Mouse (Mus musculus): ENCODE measurements around the gene Paqr7.

Paqr7 gene

DNA sequence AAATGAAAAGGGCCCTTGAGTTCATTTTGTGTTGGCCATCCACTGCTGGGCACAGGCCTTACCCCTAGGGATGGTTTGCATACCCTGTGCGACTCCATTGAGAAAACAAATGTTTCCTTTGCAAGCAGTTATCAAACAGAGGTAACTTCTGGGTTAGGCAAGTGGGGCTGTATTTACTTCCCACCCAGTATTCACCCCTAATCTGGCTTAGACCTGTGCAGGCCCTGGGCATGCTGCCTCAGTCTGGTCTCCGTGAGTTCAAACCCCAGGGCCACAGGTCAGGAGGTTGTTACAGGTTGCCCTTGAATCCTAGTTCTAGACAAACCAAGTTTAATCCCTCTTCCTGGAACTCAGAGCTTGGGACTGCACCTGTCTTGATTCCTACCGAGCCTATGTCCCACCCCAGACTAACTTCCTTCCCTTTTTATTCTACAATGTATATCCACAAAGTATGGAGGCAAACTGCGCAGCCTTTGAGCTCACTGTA lies 8.8 kb downstream of the Paqr7 start:
- DNase-seq: no peak

DNA sequence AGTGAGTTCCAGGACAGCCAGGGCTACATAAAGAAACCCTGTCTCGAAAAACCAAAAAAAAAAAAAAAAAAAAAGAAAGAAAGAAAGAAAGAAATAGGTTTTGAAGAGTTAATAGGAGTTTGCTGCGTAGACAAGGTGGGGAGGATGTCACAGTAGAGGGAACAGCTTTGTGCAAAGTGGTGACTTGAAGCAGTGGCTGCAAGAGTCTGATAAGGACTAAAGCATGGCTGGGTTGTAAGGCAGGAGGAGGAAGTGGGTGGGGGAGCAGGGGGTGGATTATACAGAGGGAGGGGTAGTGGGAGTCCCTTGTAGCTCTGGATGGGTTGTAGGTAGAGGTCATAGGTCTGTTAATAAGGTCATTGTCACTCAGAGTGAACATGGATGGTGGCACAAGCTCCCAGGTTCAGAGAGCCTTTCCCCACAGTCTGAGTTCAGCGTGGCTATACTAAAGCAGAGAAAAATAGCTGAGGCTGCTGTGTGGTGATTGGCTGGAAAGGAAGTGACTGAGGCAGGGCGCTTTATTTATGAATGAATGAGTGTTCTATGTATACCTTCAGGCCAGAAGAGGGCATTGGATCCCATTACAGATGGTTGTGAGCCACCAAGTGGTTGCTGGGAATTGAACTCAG lies 9.6 kb downstream of the Paqr7 start:
- no peak for DNase-seq

DNA sequence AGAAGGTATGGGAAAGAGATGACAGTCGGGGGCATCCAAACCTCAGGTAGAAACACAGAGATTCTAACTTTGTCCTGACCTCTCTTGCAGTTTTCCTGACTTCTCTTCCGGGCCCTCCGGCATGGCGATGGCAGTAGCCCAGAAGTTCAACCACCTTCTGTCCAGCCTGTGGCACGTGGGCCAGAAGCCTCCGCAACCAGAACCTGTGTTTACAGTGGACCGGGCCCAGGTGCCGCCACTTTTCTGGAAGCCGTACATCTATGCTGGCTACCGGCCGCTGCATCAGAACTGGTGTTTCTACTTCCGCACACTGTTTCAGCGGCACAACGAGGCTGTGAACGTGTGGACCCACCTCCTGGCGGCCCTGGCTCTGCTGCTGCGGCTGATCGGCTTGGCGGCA lies 10.2 kb downstream of the Paqr7 start:
- DNase-seq: no peak

DNA sequence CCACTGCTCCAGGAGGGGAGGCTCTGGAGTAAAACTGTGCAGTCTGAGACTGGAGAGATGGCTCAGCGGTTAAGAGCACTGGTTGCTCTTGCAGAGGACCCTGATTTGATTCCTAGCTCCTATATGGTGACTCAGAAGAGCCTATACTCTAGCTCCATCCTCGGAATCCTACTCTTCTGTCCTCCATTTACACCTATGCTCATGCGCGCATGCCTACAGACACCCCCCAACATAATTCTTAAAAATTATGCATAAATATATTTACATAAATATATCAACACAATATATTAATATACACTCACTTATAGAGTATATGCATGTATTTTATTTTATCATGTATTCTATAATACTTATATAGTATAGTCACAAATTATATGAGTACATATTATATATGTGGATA lies 13.9 kb downstream of the Paqr7 start:
- no peak for DNase-seq

DNA sequence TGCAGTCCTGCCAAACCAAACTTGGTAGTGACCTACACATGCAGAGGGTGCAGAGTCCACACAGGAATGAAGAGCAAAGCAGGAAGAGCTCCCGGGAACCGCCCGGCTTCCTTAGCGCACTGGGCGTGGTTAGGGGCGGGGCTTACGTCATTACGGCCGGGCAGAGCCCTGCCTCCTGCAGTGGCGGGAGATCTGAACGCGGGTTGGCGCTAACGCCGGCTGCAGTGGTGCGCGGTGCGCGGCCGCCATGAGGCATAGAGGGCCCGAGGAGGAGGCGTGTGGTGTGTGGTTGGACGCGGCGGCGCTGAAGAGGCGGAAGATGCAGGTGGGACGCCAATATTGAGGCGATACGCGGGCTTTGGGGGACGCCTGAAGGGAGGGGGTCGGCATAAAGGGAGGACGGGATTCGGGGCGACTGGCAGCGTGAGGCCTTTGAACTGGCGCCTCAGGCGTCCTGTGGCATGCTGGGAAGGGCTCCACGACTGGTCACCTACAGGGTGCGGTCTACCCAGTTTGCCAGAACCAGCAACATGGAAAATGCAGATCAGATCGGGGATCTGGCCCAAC lies 14.4 kb downstream of the Paqr7 start, which contains the start of gene Aunip:
Gene Aunip, plus strand, starts transcription at position 155 of the 567 bp plus-strand sequence.
- peak; percentile 86 for DNase-seq

DNA sequence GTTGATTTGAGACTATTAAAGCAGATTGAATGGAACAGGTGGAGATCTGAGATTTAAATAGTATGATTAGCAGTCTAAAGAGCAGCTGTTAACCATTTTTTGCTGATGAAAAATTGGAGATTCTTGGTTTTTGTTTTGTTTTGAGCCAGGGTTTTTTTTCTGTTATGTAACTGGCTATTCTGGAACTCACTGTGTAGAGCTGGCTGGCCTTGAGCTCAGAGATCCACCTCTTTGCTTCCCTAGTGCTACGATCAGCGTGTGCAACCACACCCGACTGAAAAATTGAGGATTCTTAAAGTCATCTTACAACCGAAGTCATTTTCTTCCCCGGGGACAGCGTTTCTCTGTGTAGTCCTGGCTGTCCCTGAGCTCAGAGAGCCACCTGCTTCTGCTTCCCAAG lies 15.2 kb downstream of the Paqr7 start:
- DNase-seq: no peak

DNA sequence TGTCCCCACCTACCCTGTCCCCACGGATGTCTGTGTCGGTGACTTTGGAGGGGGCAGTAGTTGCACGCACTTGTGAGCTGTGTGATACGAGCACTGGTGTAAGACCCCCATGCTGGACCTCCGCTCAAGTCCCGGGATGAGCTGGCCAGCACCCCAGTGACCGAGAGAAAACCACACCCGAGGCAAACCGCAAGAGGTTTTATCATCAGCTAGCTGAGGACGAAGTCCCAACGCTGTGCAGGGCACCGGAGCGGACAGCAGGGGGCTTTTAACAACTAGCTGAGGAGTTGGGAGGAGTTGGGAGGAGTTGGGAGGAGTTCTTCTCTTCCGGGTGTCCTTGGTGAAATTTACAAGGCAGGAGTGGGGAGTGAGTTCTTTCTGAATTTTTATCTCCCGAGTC lies 16.3 kb downstream of the Paqr7 start:
- peak; percentile 40 for DNase-seq

DNA sequence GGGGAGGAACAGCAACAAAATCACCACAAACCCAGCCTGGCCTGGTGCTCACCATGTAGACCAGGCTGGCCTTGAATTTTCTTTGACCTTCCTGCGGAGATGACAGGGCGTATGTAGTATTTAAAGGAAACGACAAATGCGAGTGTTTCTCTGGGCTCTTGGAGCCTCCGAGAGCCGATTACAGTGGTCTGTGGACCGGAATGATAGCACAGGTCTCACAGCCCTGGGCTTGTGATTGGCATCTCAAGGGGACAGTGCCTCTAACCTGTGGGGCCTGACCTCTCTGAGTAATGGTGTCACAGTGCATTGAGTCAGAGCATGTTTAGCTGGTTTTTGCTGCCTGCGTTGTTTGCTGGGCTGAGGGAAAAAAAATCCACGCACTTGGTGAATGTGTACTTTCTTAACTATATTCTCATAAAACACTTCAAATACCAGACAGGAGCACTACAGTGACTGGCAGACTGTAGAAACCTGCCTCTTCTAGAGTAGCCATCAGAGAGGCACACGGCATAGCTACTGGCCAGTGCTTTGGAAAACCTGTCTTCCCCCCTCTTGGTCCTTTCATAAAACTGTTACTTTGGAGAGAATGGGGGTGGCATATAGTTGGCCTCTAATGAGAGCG lies 17.9 kb downstream of the Paqr7 start:
- no peak for DNase-seq

DNA sequence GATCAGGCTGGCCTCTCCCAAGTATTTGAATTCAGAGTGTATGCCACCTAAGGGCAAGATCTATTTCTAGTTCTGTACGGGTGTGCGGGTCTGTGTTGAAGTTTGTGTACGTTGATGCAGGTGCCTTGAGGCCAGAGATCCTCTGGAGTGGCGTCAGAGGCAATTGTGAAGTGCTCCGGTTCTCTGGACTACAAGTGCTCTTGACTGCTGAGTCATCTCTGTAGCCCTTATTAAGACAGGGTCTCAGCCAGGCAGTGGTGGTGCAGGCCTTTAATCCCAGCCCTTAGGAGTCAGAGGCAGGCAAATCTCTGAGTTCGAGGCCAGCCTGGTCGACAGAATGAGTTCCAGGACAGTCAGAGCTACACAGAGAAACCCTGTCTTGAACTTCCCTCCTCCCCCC lies 19.1 kb downstream of the Paqr7 start:
- no peak for DNase-seq

DNA sequence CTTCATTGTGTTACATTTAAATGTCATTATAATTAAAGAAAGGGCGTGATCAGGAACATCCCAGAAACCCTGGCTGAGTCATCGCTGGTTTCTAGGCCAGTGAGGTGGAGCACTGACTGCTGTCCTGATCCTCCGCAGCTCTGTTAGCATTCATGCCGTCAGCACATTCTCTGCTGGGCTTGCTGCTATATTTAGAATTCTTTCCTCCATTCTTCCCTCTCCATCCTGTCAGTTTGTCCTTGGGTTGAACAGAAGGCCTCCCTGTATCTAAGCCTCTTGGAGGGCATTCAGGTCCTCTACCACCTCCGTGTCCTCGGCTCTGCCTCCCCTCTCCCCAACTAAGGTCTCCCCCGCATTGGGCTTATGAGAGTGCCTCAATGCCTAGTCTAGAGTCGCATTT lies 20.5 kb downstream of the Paqr7 start:
- no peak for DNase-seq

DNA sequence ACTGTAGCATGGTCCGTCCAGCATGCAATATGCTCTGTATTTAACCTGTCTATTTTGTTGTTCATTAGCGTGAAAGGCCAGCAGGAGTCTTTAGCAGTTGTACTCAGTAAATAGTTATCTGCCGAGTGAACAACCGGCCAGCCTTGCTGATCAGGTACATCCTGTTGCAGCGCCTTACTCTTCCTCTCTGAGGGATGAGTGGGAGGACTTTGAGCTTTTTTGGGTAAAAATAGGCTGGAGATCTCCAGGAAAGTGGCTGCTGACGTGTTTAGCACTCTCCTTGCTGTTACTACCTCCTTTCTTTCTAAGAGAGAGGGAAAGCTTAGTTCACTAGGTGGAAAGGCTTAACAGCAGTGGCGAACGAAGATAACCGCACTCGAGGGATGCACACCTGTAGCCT lies 21.2 kb downstream of the Paqr7 start:
- DNase-seq: no peak

DNA sequence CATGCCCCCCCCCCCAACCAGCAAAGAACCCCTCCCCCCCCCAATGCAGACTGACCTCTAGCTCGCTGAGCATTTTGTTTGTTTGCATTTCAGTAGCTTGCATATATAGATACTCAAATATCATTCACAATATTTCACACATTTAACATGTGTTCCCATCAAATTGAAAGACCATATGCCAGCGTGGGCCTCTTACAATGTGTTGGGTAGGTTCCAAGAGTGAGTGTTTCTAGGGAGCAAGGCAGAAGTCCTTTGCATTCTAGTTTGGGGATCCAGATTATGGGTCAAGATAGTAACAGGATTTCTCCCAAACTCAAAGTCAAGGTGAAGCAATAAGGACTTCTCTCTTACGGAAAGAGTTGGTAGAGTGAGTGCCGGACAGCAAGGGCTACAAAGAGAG lies 22.0 kb downstream of the Paqr7 start:
- no peak for DNase-seq

DNA sequence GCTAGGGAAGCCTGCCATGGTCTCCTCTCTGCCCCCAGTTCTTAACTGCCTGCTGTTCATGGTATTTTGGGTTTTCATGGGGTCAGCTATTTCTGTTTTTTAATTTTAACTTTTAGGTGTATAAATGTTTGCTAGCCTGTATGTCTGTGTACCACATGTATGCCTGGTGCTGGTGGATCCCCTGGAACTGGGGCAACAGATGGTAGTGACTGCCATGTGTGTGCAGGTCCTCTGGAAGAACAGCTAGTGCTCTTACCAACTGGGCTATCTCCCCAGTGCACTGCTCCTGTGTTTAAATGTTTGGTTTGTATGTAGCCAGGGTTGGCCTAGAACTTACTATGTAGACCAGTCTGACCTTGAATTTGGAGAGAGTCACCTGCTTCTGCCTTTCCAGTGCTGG lies 22.8 kb downstream of the Paqr7 start:
- DNase-seq: no peak

DNA sequence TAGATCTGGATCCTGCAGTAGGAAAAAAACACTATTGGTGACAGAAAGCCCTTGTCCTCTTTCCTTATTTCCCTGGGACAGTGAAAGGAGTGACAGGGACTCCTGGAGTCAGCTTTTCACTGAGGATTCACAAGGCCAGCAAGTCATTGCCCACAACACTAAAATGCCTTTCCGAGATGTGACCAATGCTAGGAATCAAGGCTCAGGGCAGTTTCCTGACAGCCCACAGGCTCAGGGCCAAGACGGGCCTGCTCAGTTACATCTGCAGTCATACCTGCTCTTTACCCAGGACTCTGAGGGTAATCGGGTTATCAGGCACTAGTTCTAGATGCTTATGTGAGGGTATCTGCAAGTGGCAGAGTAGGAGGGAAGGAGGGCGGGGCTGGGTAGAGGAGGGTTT lies 26.9 kb downstream of the Paqr7 start:
- DNase-seq: no peak

DNA sequence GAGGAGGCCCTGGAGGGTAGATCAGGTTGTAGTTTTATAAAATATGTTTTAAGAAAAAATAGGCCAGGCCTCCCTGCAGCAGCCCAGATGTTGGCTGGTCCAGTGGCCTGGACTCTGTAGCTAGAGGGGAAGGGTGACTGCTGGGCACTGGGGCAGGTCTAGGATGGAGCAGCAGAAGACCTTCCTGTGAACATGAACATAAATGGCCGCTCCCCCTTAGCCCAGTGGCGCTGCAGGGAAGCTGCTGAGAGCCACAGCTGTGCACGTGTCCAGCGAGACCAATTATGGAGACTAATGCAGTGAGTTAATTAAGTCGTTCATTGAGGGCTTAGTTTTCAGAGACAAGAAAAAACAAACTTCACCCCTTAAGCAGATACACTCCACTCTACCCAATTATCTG lies 29.3 kb downstream of the Paqr7 start:
- DNase-seq: no peak

DNA sequence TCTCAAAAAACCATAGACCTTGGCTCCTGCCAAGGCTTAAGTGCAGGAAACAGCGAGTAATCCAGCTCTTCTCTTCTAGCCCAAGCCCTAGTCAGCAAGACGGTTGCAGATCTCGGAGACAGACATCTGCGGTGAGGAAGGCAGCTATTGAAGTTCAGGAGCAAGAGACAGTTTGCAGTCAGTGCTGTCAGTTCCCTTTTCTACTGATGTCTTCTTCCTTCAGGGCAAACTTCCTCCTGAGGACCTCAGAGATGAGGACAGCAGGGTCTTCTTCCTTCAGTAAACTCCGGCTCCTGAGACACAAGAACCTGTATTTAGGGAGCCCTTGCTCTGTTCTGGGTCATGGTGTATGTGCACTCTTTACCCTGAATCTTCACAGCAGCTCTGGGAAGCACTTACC lies 29.7 kb downstream of the Paqr7 start:
- DNase-seq: no peak

DNA sequence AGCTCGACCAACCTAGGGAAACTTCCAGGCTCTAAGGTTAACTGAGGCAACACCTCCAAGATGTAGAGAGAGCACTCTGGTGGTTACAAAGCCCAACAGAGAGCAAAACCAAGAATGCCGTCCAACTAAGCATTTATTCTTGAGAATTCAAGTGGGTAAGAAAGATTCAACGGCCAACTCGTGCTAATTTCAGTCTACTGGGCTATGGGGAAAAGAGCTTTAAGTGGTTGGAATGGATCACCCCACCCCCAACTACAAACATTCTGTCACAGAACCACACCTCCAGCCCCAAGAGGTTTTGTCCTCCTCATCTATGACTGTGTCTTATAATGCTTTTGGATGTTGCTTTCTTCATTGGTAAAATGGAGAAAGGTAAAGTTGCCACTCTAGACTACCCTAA lies 36.4 kb downstream of the Paqr7 start:
- DNase-seq: no peak

DNA sequence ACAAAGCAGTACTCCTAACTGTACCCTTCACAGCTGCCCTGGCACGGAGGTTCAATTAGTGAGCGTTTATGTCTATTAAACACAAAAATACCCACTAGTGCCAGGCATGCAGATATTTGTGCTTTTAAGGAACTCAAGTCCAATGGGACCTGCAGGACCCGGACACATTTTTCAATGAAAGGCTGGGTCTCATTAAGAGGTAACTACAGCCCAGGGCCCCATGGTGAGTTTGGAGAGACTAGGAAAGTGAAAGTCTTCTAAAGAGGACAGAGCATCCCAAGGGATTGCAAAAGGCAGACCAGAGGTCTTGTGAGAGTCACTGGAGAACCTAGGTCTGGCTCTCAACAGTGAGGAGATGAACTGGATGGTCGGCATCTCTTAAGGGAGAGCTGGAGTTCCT lies 36.9 kb downstream of the Paqr7 start:
- DNase-seq: no peak

DNA sequence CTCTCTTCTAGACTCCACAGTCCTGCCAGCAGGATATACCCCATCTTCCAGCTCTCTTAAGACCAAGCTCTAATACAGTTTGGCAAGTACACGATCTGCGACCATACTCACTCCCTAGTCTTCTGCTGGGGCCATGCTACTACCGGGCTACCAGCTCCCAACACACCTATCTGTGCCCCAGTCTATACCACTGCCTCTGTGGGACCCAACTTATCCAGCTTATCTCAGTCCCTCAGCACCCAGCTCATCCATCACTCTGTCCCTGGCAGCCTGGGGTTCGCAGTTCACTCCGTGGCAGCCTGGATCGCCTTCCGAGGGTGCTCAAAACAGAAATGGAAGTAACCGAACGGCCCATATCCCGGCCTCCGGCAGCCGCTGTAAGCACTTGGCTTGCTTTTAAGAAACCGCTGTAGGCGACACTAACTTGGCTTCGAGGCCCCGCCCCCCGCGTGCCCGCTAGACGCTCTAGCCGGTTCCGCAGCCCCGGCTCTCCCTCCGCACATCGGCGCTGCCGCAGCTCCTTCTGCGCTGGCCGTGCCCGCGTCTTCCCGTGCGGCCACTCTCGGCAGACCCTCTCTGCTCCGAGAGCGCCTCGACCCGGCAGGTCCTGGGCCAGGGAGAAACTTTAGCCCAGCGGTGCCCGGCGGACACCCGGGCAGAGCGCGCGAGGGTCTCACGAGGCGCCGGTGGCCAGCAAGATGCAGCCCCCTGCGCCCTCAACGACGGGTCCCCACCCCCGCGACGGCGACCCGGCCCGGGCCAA lies 37.8 kb downstream of the Paqr7 start:
- DNase-seq: peak; percentile 81

DNA sequence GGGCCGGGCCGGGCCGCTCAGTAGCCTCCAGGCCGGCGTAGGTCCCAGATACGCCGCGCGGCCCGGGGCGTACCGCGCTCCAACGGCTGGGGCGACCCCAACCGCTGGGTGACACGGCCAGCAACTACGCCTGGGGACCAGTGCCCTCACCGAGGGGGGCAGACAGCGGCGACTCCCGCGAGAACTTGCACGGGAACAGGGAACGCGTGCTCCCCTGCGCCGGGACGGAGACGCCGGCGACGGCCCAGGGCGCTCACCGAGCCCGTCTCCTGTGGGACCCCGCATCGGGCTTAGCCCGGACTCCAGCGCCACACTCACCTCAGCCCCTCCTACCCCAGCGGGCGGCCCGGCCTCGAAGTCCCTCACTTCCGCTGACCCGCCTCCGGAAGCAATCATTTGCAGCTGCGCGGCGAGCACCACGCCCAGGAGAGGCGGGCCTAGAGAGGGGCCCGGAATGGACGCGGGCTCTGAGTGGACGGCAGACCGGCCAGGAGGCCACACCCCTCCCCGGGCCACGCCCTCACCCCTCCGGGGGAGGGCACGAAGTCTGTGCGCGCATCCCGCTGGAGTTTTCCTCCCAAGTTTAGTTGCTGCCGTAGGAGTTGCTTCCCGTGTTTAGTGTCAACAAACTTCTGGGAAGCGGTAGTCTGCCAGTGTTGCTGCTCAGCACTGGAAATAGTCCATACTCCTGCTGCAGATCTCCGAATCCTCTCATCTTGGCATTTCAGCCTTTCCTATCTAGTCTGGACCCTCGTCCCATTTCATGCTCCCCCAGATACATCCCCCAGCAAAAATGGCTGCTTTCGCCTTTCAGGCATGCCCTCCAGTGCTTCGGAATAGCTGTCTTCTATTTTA lies 38.7 kb downstream of the Paqr7 start, which contains the start of gene Mtfr1l:
Gene Mtfr1l, minus strand, starts transcription at position 456 of the 855 bp plus-strand sequence.
- peak; percentile 96 for DNase-seq

DNA sequence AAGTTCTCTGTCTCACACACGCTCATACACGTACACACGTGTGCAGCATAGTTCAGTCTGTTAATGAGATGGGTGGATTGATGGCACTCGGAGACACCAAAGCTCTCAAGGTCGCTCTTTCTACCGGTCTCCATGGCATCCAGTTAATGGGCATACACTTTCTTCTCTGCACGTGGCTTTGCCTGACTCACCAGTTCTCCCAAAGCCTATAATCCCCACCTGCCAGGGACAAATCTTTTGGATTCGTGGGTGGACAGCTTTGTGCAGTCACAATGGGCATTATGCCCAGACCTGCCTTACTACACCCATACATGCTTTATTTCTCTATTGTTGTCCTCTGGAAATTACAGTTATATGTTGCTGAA lies 39.3 kb downstream of the Paqr7 start:
- DNase-seq: no peak

DNA sequence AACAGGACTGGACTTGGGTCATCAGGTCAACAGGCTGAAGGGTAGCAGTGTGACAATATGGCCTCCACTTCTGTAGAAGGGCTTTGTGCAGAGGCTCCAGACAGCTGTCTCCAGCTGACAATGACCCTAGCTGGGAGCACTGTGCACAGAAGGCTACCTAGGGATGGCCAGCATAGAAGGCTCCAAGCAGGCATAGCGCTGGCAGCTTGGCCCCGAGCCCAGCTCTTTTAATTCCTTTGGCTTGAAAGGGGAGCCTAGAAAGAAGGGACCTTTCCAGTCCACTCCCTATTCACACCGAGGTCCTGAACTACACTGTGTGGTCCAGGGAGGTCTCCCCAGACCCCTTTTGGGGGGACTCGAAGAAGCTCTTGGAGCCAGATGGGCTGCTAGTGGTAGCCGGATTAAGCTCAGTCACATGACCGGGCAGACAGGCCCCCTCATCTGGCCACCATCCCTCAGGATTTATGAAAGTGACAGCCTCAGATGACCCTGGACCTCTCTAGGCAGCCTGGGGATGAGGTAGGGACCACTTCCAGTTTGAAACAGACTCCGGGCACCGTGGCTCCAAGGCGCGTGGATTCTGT lies 42.6 kb downstream of the Paqr7 start:
- DNase-seq: no peak
